Mouse (Mus musculus): Measurements from ENCODE around the gene Ctnna2. TPM values are rescaled to one million over a fixed set of nuclear protein-coding genes. Genes with fewer than 3 reads are reported as not detected.

Ctnna2 gene
- polyA plus RNA-seq, 1 experiment, result 0.70 TPM

DNA sequence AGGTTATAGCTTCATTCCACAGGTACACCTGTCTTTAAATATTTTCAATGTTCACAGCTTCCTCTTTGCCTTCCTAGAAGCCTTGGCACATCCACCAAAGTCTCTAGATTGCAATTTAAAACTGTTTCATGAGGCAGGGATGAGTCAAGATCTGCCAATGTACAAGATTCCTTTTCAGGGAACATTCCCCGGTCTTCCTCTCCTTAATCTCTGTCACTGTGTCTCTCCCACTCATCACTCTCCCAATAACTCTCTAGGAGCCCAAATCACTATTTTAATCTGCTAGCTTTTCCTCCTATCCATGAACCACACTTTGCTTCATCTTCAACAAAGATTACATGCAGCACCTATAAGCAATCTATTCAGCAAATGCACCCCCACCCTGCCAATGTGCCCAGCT lies 532.6 kb downstream of the Ctnna2 start:
- no peaks in the 10 kb centered on the region for H3K27me3 ChIP-seq (ENCODE audit: control insufficient read depth, insufficient read depth, low read length)
- whole genome bisulfite sequencing, result 97% methylated on average over 1 of the region's 1 CpGs
- H3K36me3 ChIP-seq (ENCODE audit: control insufficient read depth, insufficient read depth, low read length), result no peaks in the 10 kb centered on the region
- H3K4me1 ChIP-seq (replicated peaks; ENCODE audit: control insufficient read depth, insufficient read depth, low read length), result no peaks in the 10 kb centered on the region
- TF ChIP-seq POLR2A (IDR thresholded peaks at IDR 0.05; ENCODE audit: control insufficient read depth, extremely low read depth, insufficient read depth, low read length, poor library complexity) (no peak), CTCF (IDR thresholded peaks at IDR 0.05; ENCODE audit: borderline replicate concordance, control insufficient read depth, extremely low read depth, insufficient read depth, low read length, poor library complexity) (no peak)
- no peak overlapping the region for H3K4me3 ChIP-seq (ENCODE audit: control insufficient read depth, insufficient read depth, low read length)
- no peak overlapping the region for H3K27ac ChIP-seq (ENCODE audit: control insufficient read depth, insufficient read depth, low read length)
- no peak for DNase-seq

GRCm38 (mm10) chr6:77443906-77444305 lies 535.6 kb downstream of the Ctnna2 start:
- Histone ChIP-seq H3K27me3 (ENCODE audit: control insufficient read depth, insufficient read depth, low read length) (no peaks in the 10 kb centered on the region), H3K27ac (ENCODE audit: control insufficient read depth, insufficient read depth, low read length) (no peak overlapping the region), H3K4me3 (ENCODE audit: control insufficient read depth, insufficient read depth, low read length) (no peak overlapping the region), H3K36me3 (ENCODE audit: control insufficient read depth, insufficient read depth, low read length) (no peaks in the 10 kb centered on the region), H3K4me1 (replicated peaks; ENCODE audit: control insufficient read depth, insufficient read depth, low read length) (no peaks in the 10 kb centered on the region)
- WGBS, result 89% methylated on average over 11 of the region's 11 CpGs
- DNase-seq, result no peak
- TF ChIP-seq CTCF (IDR thresholded peaks at IDR 0.05; ENCODE audit: borderline replicate concordance, control insufficient read depth, extremely low read depth, insufficient read depth, low read length, poor library complexity), result no peak
- TF ChIP-seq POLR2A (IDR thresholded peaks at IDR 0.05; ENCODE audit: control insufficient read depth, extremely low read depth, insufficient read depth, low read length, poor library complexity), result no peak

DNA sequence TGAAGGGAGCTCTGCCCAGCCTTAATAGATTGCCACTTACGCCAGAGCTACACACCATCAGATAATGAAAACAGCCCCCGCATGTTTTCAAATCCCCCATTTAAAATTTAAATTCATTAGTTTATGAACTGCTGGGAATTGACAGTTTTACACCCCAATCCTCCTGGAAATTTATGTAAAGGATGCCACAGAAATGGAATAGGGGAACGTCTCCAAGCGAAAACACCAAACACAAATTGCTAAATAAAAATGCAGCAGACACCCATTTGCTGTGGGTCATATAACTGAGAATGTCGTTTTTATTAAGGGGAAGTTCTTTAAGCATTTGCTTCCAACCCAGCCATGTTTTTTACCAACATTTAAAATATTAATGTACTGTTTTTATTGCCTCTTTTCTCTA lies 538.4 kb downstream of the Ctnna2 start:
- WGBS, result 83% methylated on average over 5 of the region's 5 CpGs
- TF ChIP-seq POLR2A (IDR thresholded peaks at IDR 0.05; ENCODE audit: control insufficient read depth, extremely low read depth, insufficient read depth, low read length, poor library complexity), result no peak
- no peak for TF ChIP-seq CTCF (IDR thresholded peaks at IDR 0.05; ENCODE audit: borderline replicate concordance, control insufficient read depth, extremely low read depth, insufficient read depth, low read length, poor library complexity)
- no peak for DNase-seq

DNA sequence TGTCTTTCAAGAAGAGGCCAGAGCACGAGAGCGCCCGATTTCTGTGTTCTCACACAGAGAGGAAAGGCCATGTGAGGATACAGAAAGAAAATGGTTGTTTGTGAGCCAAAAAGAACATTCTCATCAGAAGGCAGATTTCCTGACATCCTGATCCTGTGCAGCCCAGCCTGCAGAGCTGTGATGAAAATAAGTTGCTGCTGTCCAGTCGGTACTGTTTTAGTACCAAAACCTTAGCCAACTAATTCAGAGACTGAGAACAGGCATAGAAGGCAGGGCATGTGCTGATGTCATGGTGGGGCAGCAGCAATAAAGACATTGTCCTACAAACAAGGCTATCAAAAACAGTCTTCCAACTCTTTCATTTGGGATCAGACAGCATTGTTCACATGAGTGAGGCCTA lies 549.1 kb downstream of the Ctnna2 start:
- TF ChIP-seq POLR2A (IDR thresholded peaks at IDR 0.05; ENCODE audit: control insufficient read depth, extremely low read depth, insufficient read depth, low read length, poor library complexity) (no peak), CTCF (IDR thresholded peaks at IDR 0.05; ENCODE audit: borderline replicate concordance, control insufficient read depth, extremely low read depth, insufficient read depth, low read length, poor library complexity) (no peak)
- WGBS, result 92% methylated on average over 4 of the region's 4 CpGs

More for the DNA sequence above, 538.4 kb downstream of the Ctnna2 start:
- H3K4me1 ChIP-seq (replicated peaks; ENCODE audit: control insufficient read depth, insufficient read depth, low read length), result no peaks in the 10 kb centered on the region
- no peak overlapping the region for H3K27ac ChIP-seq (ENCODE audit: control insufficient read depth, insufficient read depth, low read length)
- no peaks in the 10 kb centered on the region for H3K27me3 ChIP-seq (ENCODE audit: control insufficient read depth, insufficient read depth, low read length)
- no peak overlapping the region for H3K4me3 ChIP-seq (ENCODE audit: control insufficient read depth, insufficient read depth, low read length)
- no peaks in the 10 kb centered on the region for H3K36me3 ChIP-seq (ENCODE audit: control insufficient read depth, insufficient read depth, low read length)

GRCm38 (mm10) chr6:77425746-77426145 lies 553.8 kb downstream of the Ctnna2 start:
- DNase-seq, result no peak
- Histone ChIP-seq H3K27me3 (ENCODE audit: control insufficient read depth, insufficient read depth, low read length) (no peaks in the 10 kb centered on the region), H3K36me3 (ENCODE audit: control insufficient read depth, insufficient read depth, low read length) (no peaks in the 10 kb centered on the region), H3K27ac (ENCODE audit: control insufficient read depth, insufficient read depth, low read length) (no peak overlapping the region), H3K4me1 (replicated peaks; ENCODE audit: control insufficient read depth, insufficient read depth, low read length) (no peaks in the 10 kb centered on the region), H3K4me3 (ENCODE audit: control insufficient read depth, insufficient read depth, low read length) (no peak overlapping the region)
- TF ChIP-seq POLR2A (IDR thresholded peaks at IDR 0.05; ENCODE audit: control insufficient read depth, extremely low read depth, insufficient read depth, low read length, poor library complexity) (no peak), CTCF (IDR thresholded peaks at IDR 0.05; ENCODE audit: borderline replicate concordance, control insufficient read depth, extremely low read depth, insufficient read depth, low read length, poor library complexity) (no peak)

More for the DNA sequence above, 549.1 kb downstream of the Ctnna2 start:
- no peaks in the 10 kb centered on the region for H3K4me1 ChIP-seq (replicated peaks; ENCODE audit: control insufficient read depth, insufficient read depth, low read length)
- H3K27me3 ChIP-seq (ENCODE audit: control insufficient read depth, insufficient read depth, low read length), result no peaks in the 10 kb centered on the region
- H3K27ac ChIP-seq (ENCODE audit: control insufficient read depth, insufficient read depth, low read length), result no peak overlapping the region
- no peak overlapping the region for H3K4me3 ChIP-seq (ENCODE audit: control insufficient read depth, insufficient read depth, low read length)
- DNase-seq, result no peak
- H3K36me3 ChIP-seq (ENCODE audit: control insufficient read depth, insufficient read depth, low read length), result no peaks in the 10 kb centered on the region

- no peaks in the 10 kb centered on the region for H3K27me3 ChIP-seq (ENCODE audit: control insufficient read depth, insufficient read depth, low read length)
- no peak for DNase-seq
- H3K4me1 ChIP-seq (replicated peaks; ENCODE audit: control insufficient read depth, insufficient read depth, low read length), result no peaks in the 10 kb centered on the region
- TF ChIP-seq POLR2A (IDR thresholded peaks at IDR 0.05; ENCODE audit: control insufficient read depth, extremely low read depth, insufficient read depth, low read length, poor library complexity) (no peak), CTCF (IDR thresholded peaks at IDR 0.05; ENCODE audit: borderline replicate concordance, control insufficient read depth, extremely low read depth, insufficient read depth, low read length, poor library complexity) (no peak)
- H3K36me3 ChIP-seq (ENCODE audit: control insufficient read depth, insufficient read depth, low read length), result no peaks in the 10 kb centered on the region
- no peak overlapping the region for H3K27ac ChIP-seq (ENCODE audit: control insufficient read depth, insufficient read depth, low read length)
- WGBS, result 78% methylated on average over 4 of the region's 4 CpGs
- no peak overlapping the region for H3K4me3 ChIP-seq (ENCODE audit: control insufficient read depth, insufficient read depth, low read length)
These were observed 554.7 kb downstream of the Ctnna2 start for GRCm38 (mm10) chr6:77424826-77425225.

DNA sequence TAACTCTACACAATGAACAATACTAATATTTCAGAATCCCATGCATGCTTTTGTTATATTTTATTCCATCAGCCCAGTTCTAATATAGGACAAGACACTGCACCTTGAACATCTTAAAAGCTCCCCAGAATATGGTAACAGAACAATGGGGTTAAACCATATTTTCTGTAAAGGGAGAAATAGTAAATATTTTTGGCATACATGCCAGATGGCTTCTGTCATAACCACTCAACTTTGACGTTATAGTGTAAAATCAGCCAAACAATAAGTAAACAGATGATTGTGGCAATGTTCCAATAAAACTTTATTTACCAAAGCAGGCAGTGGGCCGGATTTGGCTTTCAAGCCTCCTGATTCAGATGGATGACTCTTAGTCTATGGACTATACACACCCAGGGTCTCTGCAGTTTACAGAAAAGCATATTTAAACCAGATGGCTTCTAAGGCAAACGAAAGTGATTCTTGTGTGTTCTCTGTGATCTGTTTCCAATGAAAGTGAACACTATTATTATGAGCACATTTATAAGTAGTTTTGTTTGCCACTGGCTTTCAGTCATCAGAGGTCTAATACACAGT lies 557.8 kb downstream of the Ctnna2 start:
- TF ChIP-seq CTCF (IDR thresholded peaks at IDR 0.05; ENCODE audit: borderline replicate concordance, control insufficient read depth, extremely low read depth, insufficient read depth, low read length, poor library complexity) (no peak), POLR2A (IDR thresholded peaks at IDR 0.05; ENCODE audit: control insufficient read depth, extremely low read depth, insufficient read depth, low read length, poor library complexity) (no peak)
- no peaks in the 10 kb centered on the region for H3K36me3 ChIP-seq (ENCODE audit: control insufficient read depth, insufficient read depth, low read length)
- no peak for DNase-seq
- no peak overlapping the region for H3K27ac ChIP-seq (ENCODE audit: control insufficient read depth, insufficient read depth, low read length)
- 86% methylated on average over 3 of the region's 3 CpGs for WGBS
- H3K4me3 ChIP-seq (ENCODE audit: control insufficient read depth, insufficient read depth, low read length), result no peak overlapping the region
- no peaks in the 10 kb centered on the region for H3K4me1 ChIP-seq (replicated peaks; ENCODE audit: control insufficient read depth, insufficient read depth, low read length)
- no peaks in the 10 kb centered on the region for H3K27me3 ChIP-seq (ENCODE audit: control insufficient read depth, insufficient read depth, low read length)

Data from thymus, adult 2 months (tissue).